Mouse (Mus musculus) stomach, postnatal 0 days (tissue): ENCODE data around the gene Fkbp5. TPM values are rescaled to one million over a fixed set of nuclear protein-coding genes. Genes with fewer than 3 reads are reported as not detected.
A peak's percentile ranks its signal among the peaks of the same experiment; 100 is the strongest.

Experiments
- ATAC-seq: fragments of 200-750 bp; cut with Nextera tagmentation; 2 replicates; pipeline ENCODE4 v1.8.0; 2017; ENCODE audit not compliant: low FRiP score, low TSS enrichment
- DNase-seq: peaks from one replicate; pipeline ENCODE4 v3.0.0-alpha.2; 2016; ENCODE audit warnings: low spot score
- H3K27ac ChIP-seq: fragments of 300-500 bp; sonication (generic); replicated peaks from 2 replicates; pipeline ENCODE4 v1.5.1; 2014; ENCODE audit warnings: mild to moderate bottlenecking, control low read depth
- H3K27me3 ChIP-seq: fragments of 300-500 bp; sonication (generic); 2 replicates; pipeline ENCODE4 v1.6.1; 2014; ENCODE audit warnings: low read length; ENCODE audit not compliant: control insufficient read depth, insufficient read depth
- H3K36me3 ChIP-seq: fragments of 300-500 bp; sonication (generic); 2 replicates; pipeline ENCODE4 v1.6.1; 2014; ENCODE audit warnings: low read length, mixed read lengths; ENCODE audit not compliant: control insufficient read depth, insufficient read depth
- H3K4me1 ChIP-seq: fragments of 300-500 bp; sonication (generic); replicated peaks from 2 replicates; pipeline ENCODE4 v1.6.1; 2014; ENCODE audit warnings: antibody characterized with exemption; ENCODE audit not compliant: control insufficient read depth, insufficient read depth
- H3K4me2 ChIP-seq: fragments of 300-500 bp; sonication (generic); replicated peaks from 2 replicates; pipeline ENCODE4 v1.6.1; 2014; ENCODE audit warnings: low read depth, mild to moderate bottlenecking, control low read depth, moderate library complexity
- H3K4me3 ChIP-seq: fragments of 300-500 bp; sonication (generic); 2 replicates; pipeline ENCODE4 v1.5.1; 2014; ENCODE audit warnings: low read depth, low read length, control low read depth
- H3K9ac ChIP-seq: fragments of 300-500 bp; sonication (generic); 2 replicates; pipeline ENCODE4 v1.6.1; 2014; ENCODE audit warnings: mild to moderate bottlenecking, low read length, control low read depth, mixed read lengths
- H3K9me3 ChIP-seq: fragments of 300-500 bp; sonication (generic); 2 replicates; pipeline ENCODE4 v1.6.1; 2016; ENCODE audit warnings: low read length; ENCODE audit not compliant: control insufficient read depth
- CTCF ChIP-seq: IDR thresholded peaks from 2 replicates; pipeline ENCODE4 v1.5.1; 2016; ENCODE audit warnings: antibody characterized with exemption, low read depth, mild to moderate bottlenecking, moderate library complexity
- EP300 ChIP-seq: optimal IDR thresholded peaks from 2 replicates; pipeline ENCODE3; 2016; ENCODE audit warnings: antibody characterized with exemption
- WGBS: fragments of 180-500 bp; shearing (Covaris S2); extraction: QIAGEN DNeasy Blood & Tissue Kit; methylation state at CpG from one replicate; pipeline ENCODE4 v1.1.7; 2014; 5-methylcytosine and 5-hydroxymethylcytosine counted together
- polyA plus RNA-seq: library from polyadenylated mRNA; unstranded; fragments of >200 nt; fragmentation: Nextera tagmentation; extraction: Ambion mirVana; gene quantifications from 2 replicates; pipeline ENCODE4 v1.2.1, GENCODE M21; 2015

Fkbp5 gene
- polyA plus RNA-seq, 1 experiment from 2014 or later = 11.8 TPM

DNA sequence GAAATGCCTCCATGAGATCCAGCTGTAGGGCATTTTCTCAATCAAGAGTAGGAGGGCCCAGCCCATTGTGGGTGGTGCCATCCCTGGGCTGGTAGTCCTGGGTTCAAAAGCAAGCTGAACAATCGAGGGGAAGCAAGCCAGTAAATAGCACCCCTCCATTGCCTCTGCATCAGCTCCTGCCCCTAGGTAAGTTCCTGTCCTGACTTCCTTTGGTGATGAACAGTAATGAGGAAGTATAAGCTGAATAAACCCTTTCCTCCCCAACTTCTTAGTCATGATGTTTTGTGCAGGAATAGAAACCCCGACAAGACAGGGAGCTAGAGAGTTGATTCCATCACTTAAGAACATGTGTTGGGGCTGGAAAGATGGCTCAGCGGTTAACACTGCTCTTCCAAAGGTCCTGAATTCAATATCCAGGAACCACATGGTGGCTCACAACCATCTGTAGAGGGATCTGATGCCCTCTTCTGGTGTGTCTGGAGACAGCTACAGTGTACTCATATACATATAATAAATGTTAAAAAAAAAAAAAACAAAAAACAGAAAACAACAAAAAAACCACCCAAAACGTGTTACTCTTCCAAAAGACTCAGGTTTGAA, 7.6 kb upstream of the Fkbp5 start:
- 64% methylated on average over 4 of the region's 4 CpGs for WGBS
- no peak for DNase-seq
- no peak overlapping the region; the same call in 1 of the 2 replicates for H3K27ac ChIP-seq
- H3K9me3 ChIP-seq = no peaks in the 10 kb centered on the region
- no peaks in the 10 kb centered on the region for H3K27me3 ChIP-seq
- ATAC-seq = no peak
- no peak overlapping the region for H3K4me2 ChIP-seq
- no peak overlapping the region for H3K4me3 ChIP-seq
- no peak overlapping the region for H3K9ac ChIP-seq
- H3K36me3 ChIP-seq = no peaks in the 10 kb centered on the region
- TF ChIP-seq EP300 = no peak
- peak; percentile 43 for TF ChIP-seq CTCF
- H3K4me1 ChIP-seq = peaks cover 14% of the 10 kb centered on the region

DNA sequence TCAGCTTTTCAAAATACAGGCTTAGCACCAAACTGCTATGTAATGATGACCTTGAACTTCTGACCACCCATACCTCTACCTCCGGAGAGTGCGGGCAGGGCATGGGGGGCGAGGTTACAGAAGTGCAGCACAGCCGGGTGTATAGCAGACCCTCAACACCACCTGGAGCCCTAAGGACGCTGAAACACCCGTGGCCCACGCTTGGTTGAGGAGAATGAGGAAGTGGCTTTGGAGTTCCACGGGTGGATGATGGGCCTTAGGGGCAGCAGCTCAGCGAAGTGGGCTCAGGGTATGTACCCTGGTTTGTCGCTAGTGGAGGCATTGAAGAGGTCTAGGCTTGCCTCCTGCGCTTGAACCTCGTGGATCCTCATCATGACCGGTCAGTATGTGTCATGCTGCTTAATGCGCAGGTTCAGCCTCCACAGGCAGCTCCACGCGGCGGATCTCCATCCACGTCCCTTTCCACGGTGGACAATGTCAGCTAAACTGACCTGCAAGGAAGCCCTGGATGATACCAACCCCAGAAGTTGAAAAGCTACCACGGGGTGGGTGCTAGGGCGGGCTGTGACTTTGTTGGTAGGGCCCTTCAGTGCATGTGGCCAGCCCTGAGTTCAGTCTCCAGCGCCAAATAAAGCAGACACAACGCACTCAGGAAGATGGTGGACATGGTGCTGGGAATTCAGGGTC, 6.8 kb upstream of the Fkbp5 start:
- H3K9me3 ChIP-seq = no peaks in the 10 kb centered on the region
- 79% methylated on average over 23 of the region's 23 CpGs for whole genome bisulfite sequencing
- ATAC-seq (no peak), DNase-seq (no peak)
- H3K4me1 ChIP-seq = peaks cover 14% of the 10 kb centered on the region
- no peak overlapping the region for H3K4me3 ChIP-seq
- H3K9ac ChIP-seq = no peak overlapping the region
- no peaks in the 10 kb centered on the region for H3K27me3 ChIP-seq
- H3K36me3 ChIP-seq = no peaks in the 10 kb centered on the region
- peak overlapping the region; percentile 67 for H3K27ac ChIP-seq
- TF ChIP-seq EP300 (no peak), CTCF (no peak)
- peak overlapping the region; percentile 97 for H3K4me2 ChIP-seq

DNA sequence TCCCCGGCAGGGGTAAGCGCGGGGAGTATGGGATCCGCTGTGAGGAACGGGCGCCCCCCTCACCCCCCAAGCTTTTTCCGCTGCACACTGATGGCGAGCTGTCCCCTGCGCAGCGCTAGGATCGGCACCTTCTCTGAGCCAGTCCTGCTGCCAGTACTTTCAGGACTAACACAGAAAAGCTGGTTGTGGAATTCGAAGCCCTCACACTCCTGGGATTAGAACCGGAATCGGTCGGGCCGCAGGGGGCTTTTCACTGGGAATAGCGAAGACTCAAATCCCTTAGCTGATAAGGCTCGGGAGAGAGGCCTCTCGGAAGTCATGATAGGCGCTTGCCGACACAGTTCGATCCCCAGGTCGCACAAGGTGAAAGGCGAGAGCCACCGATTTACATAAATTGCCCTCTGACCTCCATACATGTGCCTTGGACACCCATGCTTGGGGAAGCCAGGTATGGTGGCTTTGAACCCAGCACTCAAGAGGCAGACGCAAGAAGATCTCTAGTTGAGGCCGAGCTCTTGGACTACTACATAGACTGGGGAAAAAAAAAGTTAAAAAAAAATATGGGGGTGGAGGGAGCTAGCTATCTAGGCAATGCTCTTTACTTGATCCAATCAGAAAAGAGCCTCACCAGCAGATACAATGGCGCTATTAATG, 6.2 kb upstream of the Fkbp5 start:
- H3K9ac ChIP-seq = peak overlapping the region; percentile 83
- H3K27me3 ChIP-seq = no peaks in the 10 kb centered on the region
- peak overlapping the region; percentile 61 for H3K4me3 ChIP-seq
- 11% methylated on average over 27 of the region's 28 CpGs for WGBS
- H3K9me3 ChIP-seq = no peaks in the 10 kb centered on the region
- peak overlapping the region; percentile 97 for H3K4me2 ChIP-seq
- TF ChIP-seq EP300 = no peak
- TF ChIP-seq CTCF = no peak
- ATAC-seq = no peak; the same call in 1 of the 2 replicates
- H3K36me3 ChIP-seq = no peaks in the 10 kb centered on the region
- peak overlapping the region; percentile 97 for H3K27ac ChIP-seq
- DNase-seq = no peak
- peaks cover 17% of the 10 kb centered on the region for H3K4me1 ChIP-seq

- H3K27me3 ChIP-seq = no peaks in the 10 kb centered on the region
- peaks cover 19% of the 10 kb centered on the region for H3K4me1 ChIP-seq
- no peaks in the 10 kb centered on the region for H3K36me3 ChIP-seq
- H3K9ac ChIP-seq = peak overlapping the region; percentile 83
- peak overlapping the region; percentile 61 for H3K4me3 ChIP-seq
- peak overlapping the region; percentile 97 for H3K27ac ChIP-seq
- H3K9me3 ChIP-seq = no peaks in the 10 kb centered on the region
- under 1% methylated on average over 43 of the region's 66 CpGs for WGBS
- peak overlapping the region; percentile 97 for H3K4me2 ChIP-seq
- peak; percentile 77 for ATAC-seq
- TF ChIP-seq CTCF = peak; percentile 20; the same call in 1 of the 2 replicates
- TF ChIP-seq EP300 = peak; percentile 92
- DNase-seq = peak; percentile 92
Observed at GRCm38 (mm10) chr17:28522623-28523354, 5.5 kb upstream of the Fkbp5 start.

DNA sequence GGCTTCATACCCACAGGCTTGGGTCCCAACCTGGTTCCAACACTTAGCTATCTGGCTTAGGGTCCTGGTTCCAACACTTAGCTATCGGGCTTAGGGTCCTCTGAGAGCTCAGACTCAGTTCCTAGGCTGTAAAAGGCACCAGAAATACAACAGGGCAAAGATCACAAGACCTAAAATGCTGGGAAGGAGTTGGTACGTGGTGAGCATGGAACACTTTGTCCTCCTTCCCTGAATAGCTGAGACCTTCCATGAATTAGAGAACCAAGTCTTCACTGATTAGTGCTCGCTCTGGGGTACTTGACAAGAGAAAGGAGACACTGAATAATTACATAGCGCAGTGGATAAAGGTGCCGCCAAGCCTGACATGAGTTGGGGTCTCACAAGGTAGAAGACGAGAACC, 4.6 kb upstream of the Fkbp5 start:
- no peaks in the 10 kb centered on the region for H3K9me3 ChIP-seq
- H3K9ac ChIP-seq = peak overlapping the region; percentile 18; the same call in 1 of the 2 replicates
- H3K36me3 ChIP-seq = no peaks in the 10 kb centered on the region
- ATAC-seq (no peak), DNase-seq (no peak)
- H3K4me3 ChIP-seq = peak overlapping the region; percentile 61
- no peak for TF ChIP-seq CTCF
- no peak for TF ChIP-seq EP300
- peak overlapping the region; percentile 97 for H3K27ac ChIP-seq
- WGBS = 42% methylated on average over 6 of the region's 6 CpGs
- peak overlapping the region; percentile 97 for H3K4me2 ChIP-seq
- no peaks in the 10 kb centered on the region for H3K27me3 ChIP-seq
- H3K4me1 ChIP-seq = peaks cover 11% of the 10 kb centered on the region; the same call in 1 of the 2 replicates
